Comparison of ENCODE assay signal across 13 mouse cellular contexts in genomic region chr6:134502335-134502734, GRCm38 (mm10).
"Had no signal": no experiment of that assay in that cellular context is flagged by ENCODE, and none has a peak within 500 bp of the region (broad histone marks: within the 10 kb centered on the region; RNA-seq: fewer than 3 reads in every experiment).

No protein-coding gene starts in this region.

- H3K4me2 ChIP-seq: limb, embryonic 13.5 days; midbrain, embryonic 12.5 days; neural tube, embryonic 13.5 days had no signal

- H3K27me3 ChIP-seq: limb, embryonic 13.5 days; midbrain, embryonic 12.5 days; neural tube, embryonic 13.5 days had no signal

- H3K27ac ChIP-seq: limb, embryonic 13.5 days; liver, embryonic 14.5 days; midbrain, embryonic 12.5 days; neural tube, embryonic 13.5 days had no signal

- H3K9ac ChIP-seq: limb, embryonic 13.5 days; liver, embryonic 14.5 days; midbrain, embryonic 12.5 days; neural tube, embryonic 13.5 days had no signal

- DNase-seq: kidney, adult 11 months; left cerebral cortex, postnatal 4 days; lung, adult 18-20 months; retina, postnatal 1 day; right cerebral cortex, postnatal 4 days; spleen, adult 18-20 months; thymus, adult 18-20 months; thymus, postnatal 14 days had no signal

- ATAC-seq: midbrain, embryonic 16.5 days had no signal

- H3K9me3 ChIP-seq: limb, embryonic 13.5 days; midbrain, embryonic 12.5 days; neural tube, embryonic 13.5 days had no signal

- H3K4me3 ChIP-seq: limb, embryonic 13.5 days; midbrain, embryonic 12.5 days; neural tube, embryonic 13.5 days had no signal
